Mouse (Mus musculus): Measurements from ENCODE around the gene Cox7a1. TPM values are rescaled to one million over a fixed set of nuclear protein-coding genes. Genes with fewer than 3 reads are reported as not detected.
"Not testable (repeated sequence)": the region's sequence is repeated elsewhere in the genome, so short reads cannot be mapped to it uniquely, and the experiment has no call there.

The Cox7a1 gene
- polyA plus RNA-seq, 1 experiment from 2014 or later = 9.1 TPM

DNA sequence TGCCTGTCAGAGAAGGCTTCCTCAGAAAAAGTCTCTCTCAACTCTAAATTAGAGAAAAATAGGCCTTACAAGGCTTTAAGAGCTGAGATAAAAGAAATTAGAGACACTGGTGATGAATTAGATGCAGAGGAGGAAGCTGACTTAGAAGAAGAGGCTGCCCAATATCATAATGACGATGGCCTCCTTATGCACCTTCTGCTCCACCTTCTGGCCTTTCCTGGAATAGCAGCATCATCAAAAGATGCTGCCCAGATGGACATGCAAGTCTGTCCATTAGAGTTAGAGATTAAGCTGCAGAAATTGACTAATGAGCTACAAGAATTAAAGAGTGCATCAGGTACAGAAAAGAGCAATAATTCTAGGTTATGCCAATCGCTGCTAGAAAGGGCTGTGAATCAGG lies 21.4 kb downstream of the Cox7a1 start:
- Histone ChIP-seq H3K36me3 (ENCODE audit: control insufficient read depth, insufficient read depth) (no peaks in the 10 kb centered on the region), H3K27ac (ENCODE audit: low read length) (no peak overlapping the region), H3K9me3 (replicated peaks; ENCODE audit: control insufficient read depth, low read length) (no peaks in the 10 kb centered on the region), H3K4me3 (ENCODE audit: low read depth, low read length) (no peak overlapping the region), H3K4me1 (ENCODE audit: control insufficient read depth, low read depth, low read length) (no peaks in the 10 kb centered on the region), H3K27me3 (ENCODE audit: control insufficient read depth, insufficient read depth, low read depth, low read length) (no peaks in the 10 kb centered on the region), H3K9ac (ENCODE audit: low read depth, low read length) (no peak overlapping the region), H3K4me2 (ENCODE audit: low read depth, low read length) (no peak overlapping the region)
- no peak for ATAC-seq (ENCODE audit: low read depth)
- 3% methylated on average over 2 of the region's 2 CpGs for WGBS (ENCODE audit: insufficient replicate concordance)

DNA sequence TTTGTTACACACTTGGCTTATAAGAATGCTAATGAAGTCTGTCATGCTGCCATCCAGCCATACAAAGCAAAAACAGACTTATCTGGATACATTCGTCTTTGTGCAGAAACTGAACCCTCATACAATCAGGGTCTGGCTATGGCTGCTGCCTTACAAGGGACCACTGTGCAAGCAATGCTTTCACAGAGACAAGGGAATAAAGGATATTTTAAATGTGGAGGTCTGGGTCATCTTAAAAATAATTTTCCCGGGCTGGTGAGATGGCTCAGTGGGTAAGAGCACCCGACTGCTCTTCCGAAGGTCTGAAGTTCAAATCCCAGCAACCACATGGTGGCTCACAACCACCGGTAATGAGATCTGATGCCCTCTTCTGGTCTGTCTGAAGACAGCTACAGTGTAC lies 22.4 kb downstream of the Cox7a1 start:
- H3K9me3 ChIP-seq (replicated peaks; ENCODE audit: control insufficient read depth, low read length); H3K27ac ChIP-seq (ENCODE audit: low read length); H3K4me3 ChIP-seq (ENCODE audit: low read depth, low read length); H3K4me2 ChIP-seq (ENCODE audit: low read depth, low read length); H3K9ac ChIP-seq (ENCODE audit: low read depth, low read length); ATAC-seq (ENCODE audit: low read depth); H3K36me3 ChIP-seq (ENCODE audit: control insufficient read depth, insufficient read depth); H3K27me3 ChIP-seq (ENCODE audit: control insufficient read depth, insufficient read depth, low read depth, low read length); H3K4me1 ChIP-seq (ENCODE audit: control insufficient read depth, low read depth, low read length): not testable (repeated sequence)
- WGBS (ENCODE audit: insufficient replicate concordance) = 38% methylated on average over 5 of the region's 5 CpGs

DNA sequence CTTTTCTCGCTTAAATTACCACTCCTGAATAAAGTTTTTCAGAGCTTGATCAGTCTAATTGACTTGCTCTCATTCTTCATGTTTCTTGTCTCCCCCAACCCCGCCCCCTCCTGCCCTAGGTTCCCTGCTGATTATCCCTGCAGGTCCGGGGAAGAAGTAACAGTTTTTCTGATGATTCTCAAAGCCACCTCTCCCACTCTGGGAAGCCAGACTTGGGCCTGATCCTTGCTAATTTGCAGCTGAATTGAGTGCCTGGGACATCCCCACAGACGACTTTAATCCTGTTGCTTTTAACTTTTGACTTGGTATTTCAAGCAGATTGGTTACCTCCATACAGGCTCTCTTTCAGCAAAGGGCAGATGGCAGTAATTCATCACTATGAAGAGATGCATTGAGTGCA lies 27.1 kb downstream of the Cox7a1 start:
- no peak overlapping the region for H3K27ac ChIP-seq (ENCODE audit: low read length)
- 16% methylated on average over 4 of the region's 4 CpGs for WGBS (ENCODE audit: insufficient replicate concordance)
- no peak for ATAC-seq (ENCODE audit: low read depth)

DNA sequence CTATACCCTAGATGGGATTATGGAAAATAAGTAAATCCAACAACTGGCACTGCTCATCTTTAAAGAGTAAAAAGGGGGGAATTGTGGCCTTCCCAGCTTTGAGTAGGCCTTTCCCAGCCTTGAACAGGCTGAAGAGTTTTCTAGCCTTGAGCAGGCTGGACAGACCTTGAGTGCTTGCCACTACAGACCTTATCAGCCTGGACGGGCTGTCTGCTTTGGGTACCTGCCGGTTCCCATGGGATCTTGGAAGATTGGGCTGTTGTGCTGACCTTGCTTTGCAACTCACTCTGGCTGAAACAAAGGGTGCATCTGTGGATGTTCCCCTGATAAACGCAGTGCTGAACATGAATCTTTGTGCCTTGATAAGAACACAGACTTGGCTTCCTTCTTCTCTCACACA lies 29.9 kb downstream of the Cox7a1 start:
- Histone ChIP-seq H3K4me3 (ENCODE audit: low read depth, low read length) (no peak overlapping the region), H3K27me3 (ENCODE audit: control insufficient read depth, insufficient read depth, low read depth, low read length) (no peaks in the 10 kb centered on the region), H3K36me3 (ENCODE audit: control insufficient read depth, insufficient read depth) (no peaks in the 10 kb centered on the region), H3K27ac (ENCODE audit: low read length) (no peak overlapping the region), H3K4me2 (ENCODE audit: low read depth, low read length) (no peak overlapping the region), H3K9me3 (replicated peaks; ENCODE audit: control insufficient read depth, low read length) (no peaks in the 10 kb centered on the region), H3K4me1 (ENCODE audit: control insufficient read depth, low read depth, low read length) (peaks cover under 1% of the 10 kb centered on the region), H3K9ac (ENCODE audit: low read depth, low read length) (no peak overlapping the region)
- WGBS (ENCODE audit: insufficient replicate concordance) = 73% methylated on average over 3 of the region's 3 CpGs
- ATAC-seq (ENCODE audit: low read depth) = no peak

More for the DNA sequence above, 27.1 kb downstream of the Cox7a1 start:
- Histone ChIP-seq H3K36me3 (ENCODE audit: control insufficient read depth, insufficient read depth) (no peaks in the 10 kb centered on the region), H3K4me1 (ENCODE audit: control insufficient read depth, low read depth, low read length) (no peaks in the 10 kb centered on the region), H3K27me3 (ENCODE audit: control insufficient read depth, insufficient read depth, low read depth, low read length) (no peaks in the 10 kb centered on the region), H3K9ac (ENCODE audit: low read depth, low read length) (no peak overlapping the region), H3K4me3 (ENCODE audit: low read depth, low read length) (no peak overlapping the region), H3K9me3 (replicated peaks; ENCODE audit: control insufficient read depth, low read length) (no peaks in the 10 kb centered on the region), H3K4me2 (ENCODE audit: low read depth, low read length) (no peak overlapping the region)

DNA sequence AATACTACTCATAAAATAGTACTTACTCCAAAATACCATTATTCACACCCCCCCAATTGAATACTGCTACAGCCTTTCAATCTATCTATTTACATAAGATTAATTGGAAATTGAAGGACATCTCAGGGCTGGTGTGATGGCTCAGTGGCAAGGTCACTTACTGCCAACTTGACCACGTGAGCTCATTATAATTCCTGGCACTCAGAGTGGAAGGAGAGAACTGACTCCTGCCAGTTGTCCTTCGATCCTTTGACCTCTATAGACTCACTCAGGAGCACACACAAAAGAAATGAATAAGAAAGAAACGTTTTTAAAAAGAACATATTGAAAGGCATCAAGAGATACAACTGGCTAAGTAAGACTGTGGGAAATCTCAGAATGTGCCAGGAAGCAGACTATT lies 31.9 kb downstream of the Cox7a1 start:
- Histone ChIP-seq H3K9me3 (replicated peaks; ENCODE audit: control insufficient read depth, low read length) (no peaks in the 10 kb centered on the region), H3K4me2 (ENCODE audit: low read depth, low read length) (no peak overlapping the region), H3K27me3 (ENCODE audit: control insufficient read depth, insufficient read depth, low read depth, low read length) (no peaks in the 10 kb centered on the region), H3K36me3 (ENCODE audit: control insufficient read depth, insufficient read depth) (no peaks in the 10 kb centered on the region), H3K4me3 (ENCODE audit: low read depth, low read length) (no peak overlapping the region), H3K9ac (ENCODE audit: low read depth, low read length) (no peak overlapping the region), H3K4me1 (ENCODE audit: control insufficient read depth, low read depth, low read length) (peaks cover 13% of the 10 kb centered on the region), H3K27ac (ENCODE audit: low read length) (no peak overlapping the region)
- 74% methylated on average over 3 of the region's 3 CpGs for WGBS (ENCODE audit: insufficient replicate concordance)
- ATAC-seq (ENCODE audit: low read depth) = no peak

DNA sequence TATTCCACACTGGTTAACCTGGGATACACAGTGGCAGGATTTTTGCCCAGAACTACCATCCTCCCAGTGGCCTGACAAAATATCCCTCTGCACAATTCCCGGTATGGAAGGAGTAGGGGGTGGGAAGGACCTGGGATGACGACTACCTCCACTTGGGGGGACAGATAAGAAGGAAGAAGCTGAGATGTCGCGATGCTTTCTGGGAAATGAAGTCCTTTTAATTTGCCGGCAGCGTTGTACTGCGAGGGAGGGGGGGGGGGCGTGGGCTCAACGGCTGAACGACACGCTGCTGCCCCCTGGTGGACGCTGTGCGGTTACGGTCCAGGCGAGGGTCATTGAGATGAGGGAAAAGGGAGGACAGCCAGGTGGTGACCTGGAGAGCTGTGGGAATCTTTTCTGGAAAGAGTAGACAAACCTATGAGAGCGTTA lies 32.8 kb downstream of the Cox7a1 start:
- H3K4me1 ChIP-seq (ENCODE audit: control insufficient read depth, low read depth, low read length) = peaks cover 13% of the 10 kb centered on the region
- H3K9ac ChIP-seq (ENCODE audit: low read depth, low read length) = no peak overlapping the region
- no peaks in the 10 kb centered on the region for H3K27me3 ChIP-seq (ENCODE audit: control insufficient read depth, insufficient read depth, low read depth, low read length)
- under 1% methylated on average over 16 of the region's 16 CpGs for WGBS (ENCODE audit: insufficient replicate concordance)
- H3K27ac ChIP-seq (ENCODE audit: low read length) = no peak overlapping the region
- no peaks in the 10 kb centered on the region for H3K9me3 ChIP-seq (replicated peaks; ENCODE audit: control insufficient read depth, low read length)
- H3K4me3 ChIP-seq (ENCODE audit: low read depth, low read length) = no peak overlapping the region
- H3K36me3 ChIP-seq (ENCODE audit: control insufficient read depth, insufficient read depth) = no peaks in the 10 kb centered on the region
- ATAC-seq (ENCODE audit: low read depth) = peak; percentile 58
- H3K4me2 ChIP-seq (ENCODE audit: low read depth, low read length) = peak overlapping the region; percentile 42

DNA sequence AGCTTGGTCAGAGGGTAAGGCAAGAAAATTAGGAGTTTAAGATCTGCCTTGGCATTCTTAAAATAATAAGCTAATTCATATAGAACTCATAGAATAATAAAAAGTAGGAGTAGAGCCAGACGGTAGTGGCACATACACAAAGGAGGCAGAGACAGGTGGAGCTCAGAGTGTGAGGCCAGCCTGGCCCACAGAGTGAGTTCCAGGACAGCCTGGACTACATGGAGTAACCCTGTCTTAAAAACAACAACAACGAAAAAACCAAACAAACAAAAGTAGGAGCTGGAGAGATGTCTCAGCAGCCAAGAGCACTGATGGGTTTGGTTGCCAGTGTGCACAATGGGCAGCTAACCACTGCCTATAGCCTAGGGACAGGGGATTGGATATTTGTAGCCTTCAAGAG lies 33.3 kb downstream of the Cox7a1 start:
- H3K4me3 ChIP-seq (ENCODE audit: low read depth, low read length) = no peak overlapping the region
- 62% methylated on average over 2 of the region's 2 CpGs for WGBS (ENCODE audit: insufficient replicate concordance)
- ATAC-seq (ENCODE audit: low read depth) = no peak

DNA sequence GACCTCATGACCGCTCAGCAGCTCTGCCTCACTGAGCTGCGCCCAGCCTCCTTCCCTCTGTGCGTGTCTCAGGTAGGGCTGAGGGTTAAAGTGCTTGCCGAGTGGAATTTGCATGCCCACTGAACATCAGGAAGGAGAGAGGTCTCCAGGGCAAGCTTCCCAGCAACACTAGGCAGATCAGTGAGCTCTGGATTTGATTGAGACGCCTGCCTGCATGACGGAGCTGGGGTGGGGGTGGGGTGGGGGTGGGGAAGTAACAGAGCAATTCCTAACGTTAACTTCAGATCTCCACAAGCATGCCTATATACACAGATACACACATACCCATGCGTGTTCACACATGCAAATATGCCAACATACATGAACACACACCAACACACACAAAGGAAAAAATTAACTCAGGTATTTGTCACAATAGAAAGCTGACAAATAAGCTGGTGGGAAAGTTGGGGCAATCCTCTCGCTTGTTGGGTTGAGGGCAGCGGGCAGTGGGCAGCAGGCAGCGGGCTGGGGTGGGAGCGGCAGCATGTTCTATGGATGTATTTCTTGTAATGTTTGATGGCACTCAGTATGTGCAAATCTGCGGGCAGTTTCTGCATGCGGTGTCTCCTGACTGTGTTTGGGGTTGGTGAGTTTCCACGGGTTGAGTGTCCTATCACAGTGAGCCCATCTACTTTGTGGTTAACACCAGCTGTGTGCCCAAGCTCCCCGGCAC lies 35.5 kb downstream of the Cox7a1 start:
- peak; percentile 43 for ATAC-seq (ENCODE audit: low read depth)
- Histone ChIP-seq H3K27ac (ENCODE audit: low read length) (no peak overlapping the region), H3K27me3 (ENCODE audit: control insufficient read depth, insufficient read depth, low read depth, low read length) (no peaks in the 10 kb centered on the region), H3K9me3 (replicated peaks; ENCODE audit: control insufficient read depth, low read length) (no peaks in the 10 kb centered on the region), H3K36me3 (ENCODE audit: control insufficient read depth, insufficient read depth) (peaks cover 4% of the 10 kb centered on the region), H3K9ac (ENCODE audit: low read depth, low read length) (peak overlapping the region; percentile 58), H3K4me2 (ENCODE audit: low read depth, low read length) (peak overlapping the region; percentile 85), H3K4me3 (ENCODE audit: low read depth, low read length) (peak overlapping the region; percentile 55), H3K4me1 (ENCODE audit: control insufficient read depth, low read depth, low read length) (peaks cover 17% of the 10 kb centered on the region)
- WGBS (ENCODE audit: insufficient replicate concordance) = 3% methylated on average over 16 of the region's 16 CpGs

More for the DNA sequence above, 33.3 kb downstream of the Cox7a1 start:
- no peaks in the 10 kb centered on the region for H3K36me3 ChIP-seq (ENCODE audit: control insufficient read depth, insufficient read depth)
- H3K27me3 ChIP-seq (ENCODE audit: control insufficient read depth, insufficient read depth, low read depth, low read length) = no peaks in the 10 kb centered on the region
- H3K4me2 ChIP-seq (ENCODE audit: low read depth, low read length) = no peak overlapping the region
- no peak overlapping the region for H3K27ac ChIP-seq (ENCODE audit: low read length)
- no peak overlapping the region for H3K9ac ChIP-seq (ENCODE audit: low read depth, low read length)
- H3K4me1 ChIP-seq (ENCODE audit: control insufficient read depth, low read depth, low read length) = peaks cover 16% of the 10 kb centered on the region
- H3K9me3 ChIP-seq (replicated peaks; ENCODE audit: control insufficient read depth, low read length) = no peaks in the 10 kb centered on the region

DNA sequence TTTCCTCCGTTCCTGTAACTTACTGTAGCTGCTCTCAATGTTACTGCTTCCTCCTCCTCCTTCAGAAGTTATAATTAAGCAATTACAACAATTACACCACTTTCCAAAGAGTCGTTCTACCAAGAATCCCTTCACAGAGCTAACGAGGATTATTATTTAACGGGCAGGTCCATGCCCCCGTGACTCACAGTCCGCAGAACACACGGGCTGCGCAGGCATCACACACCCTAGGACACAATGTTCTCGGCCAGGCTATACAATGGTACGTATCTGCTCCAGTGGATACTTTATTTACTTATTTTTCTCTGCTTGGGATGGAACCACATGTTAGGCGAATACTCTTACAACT lies 36.0 kb downstream of the Cox7a1 start:
- WGBS (ENCODE audit: insufficient replicate concordance) = 13% methylated on average over 11 of the region's 11 CpGs
- H3K9me3 ChIP-seq (replicated peaks; ENCODE audit: control insufficient read depth, low read length) = no peaks in the 10 kb centered on the region
- peaks cover 4% of the 10 kb centered on the region for H3K36me3 ChIP-seq (ENCODE audit: control insufficient read depth, insufficient read depth)
- H3K27me3 ChIP-seq (ENCODE audit: control insufficient read depth, insufficient read depth, low read depth, low read length) = no peaks in the 10 kb centered on the region
- peak overlapping the region; percentile 55 for H3K4me3 ChIP-seq (ENCODE audit: low read depth, low read length)
- ATAC-seq (ENCODE audit: low read depth) = no peak; the same call in 1 of the 2 replicates
- peaks cover 17% of the 10 kb centered on the region for H3K4me1 ChIP-seq (ENCODE audit: control insufficient read depth, low read depth, low read length)
- H3K4me2 ChIP-seq (ENCODE audit: low read depth, low read length) = peak overlapping the region; percentile 85
- no peak overlapping the region for H3K27ac ChIP-seq (ENCODE audit: low read length)
- peak overlapping the region; percentile 58; the same call in 1 of the 2 replicates for H3K9ac ChIP-seq (ENCODE audit: low read depth, low read length)
